Mouse (Mus musculus): ENCODE results near the gene Kcnq1.

Kcnq1 gene

DNA sequence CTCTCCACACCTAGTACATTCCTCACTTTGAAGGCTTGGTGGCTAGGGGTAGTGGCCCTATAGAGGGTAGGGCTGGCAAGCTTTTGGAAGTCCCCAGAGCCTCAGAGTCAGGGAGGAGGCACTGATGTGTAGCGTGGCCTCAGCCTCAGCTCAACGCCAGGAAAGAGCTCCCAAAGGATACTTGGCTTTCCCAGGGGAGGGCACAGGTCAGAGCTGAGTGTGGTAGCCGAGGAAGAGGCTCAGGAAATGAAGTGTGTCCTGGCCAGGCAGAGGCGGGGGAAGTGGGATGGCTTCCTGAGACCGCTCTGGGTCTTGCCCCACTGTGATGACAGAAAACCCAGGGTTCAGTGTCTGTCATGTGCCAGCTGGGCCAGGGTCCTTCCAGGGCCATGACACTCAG is 30.4 kb downstream of the Kcnq1 start:
- DNase-seq (ENCODE audit: extremely low spot score): no peak

DNA sequence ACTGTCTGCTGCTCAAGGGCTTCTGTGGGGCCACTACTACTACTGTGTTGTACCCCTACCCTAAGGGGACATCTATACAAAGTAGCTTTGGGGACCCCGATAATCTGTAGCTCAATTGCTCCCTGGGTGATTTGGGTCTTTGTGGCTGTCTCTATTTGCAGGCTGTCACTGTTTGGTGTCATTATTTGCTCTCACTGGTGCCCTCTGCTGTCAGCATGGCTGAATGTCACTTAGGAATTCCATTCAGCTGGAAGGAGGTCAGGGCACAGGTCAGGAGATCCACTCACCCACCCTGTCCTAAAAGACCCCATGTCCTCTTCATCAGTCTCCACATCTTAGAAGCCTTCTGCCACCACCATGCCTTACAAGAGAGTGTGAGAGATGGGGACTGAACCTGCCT is 32.6 kb downstream of the Kcnq1 start:
- DNase-seq (ENCODE audit: extremely low spot score): peak; percentile 60

DNA sequence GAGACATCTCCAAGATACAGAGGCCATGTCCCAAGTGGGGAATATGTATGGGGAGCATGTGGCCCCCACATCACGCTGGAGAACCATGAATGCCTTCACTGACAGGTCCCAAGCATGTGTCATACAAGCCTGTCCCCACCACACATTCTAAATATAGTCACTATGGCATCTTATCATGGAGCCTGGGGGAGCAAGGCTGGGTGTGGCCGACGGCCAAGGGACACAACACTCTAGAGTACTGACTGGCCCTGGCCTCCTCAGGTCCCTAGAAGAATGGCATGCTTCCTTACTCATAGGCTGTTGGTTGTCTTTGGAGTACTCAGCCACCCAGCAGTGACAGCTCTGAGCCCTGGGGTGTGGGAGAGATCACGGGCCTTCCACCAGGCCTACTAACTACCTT is 33.8 kb downstream of the Kcnq1 start:
- DNase-seq (ENCODE audit: extremely low spot score): no peak

DNA sequence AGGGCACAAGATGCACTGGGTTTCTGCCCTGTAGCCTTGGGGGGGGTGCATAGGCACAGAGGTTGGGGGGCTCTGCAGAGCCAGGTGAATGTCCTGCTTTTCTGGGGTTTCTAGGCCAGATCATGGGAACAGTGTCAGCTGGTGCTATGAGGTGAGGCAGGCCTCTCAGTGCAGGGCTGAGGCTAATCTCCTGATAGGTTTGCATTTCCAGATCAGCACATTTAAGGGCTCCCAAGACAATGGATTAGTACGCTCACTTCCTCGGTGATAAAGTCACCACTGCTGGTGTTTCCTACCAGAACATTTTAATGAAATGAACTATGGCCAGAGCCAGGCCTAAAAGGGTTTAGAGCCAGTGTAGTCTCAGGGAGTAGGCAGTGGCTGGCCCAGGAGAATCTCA is 36.5 kb downstream of the Kcnq1 start:
- no peak for DNase-seq (ENCODE audit: extremely low spot score)

DNA sequence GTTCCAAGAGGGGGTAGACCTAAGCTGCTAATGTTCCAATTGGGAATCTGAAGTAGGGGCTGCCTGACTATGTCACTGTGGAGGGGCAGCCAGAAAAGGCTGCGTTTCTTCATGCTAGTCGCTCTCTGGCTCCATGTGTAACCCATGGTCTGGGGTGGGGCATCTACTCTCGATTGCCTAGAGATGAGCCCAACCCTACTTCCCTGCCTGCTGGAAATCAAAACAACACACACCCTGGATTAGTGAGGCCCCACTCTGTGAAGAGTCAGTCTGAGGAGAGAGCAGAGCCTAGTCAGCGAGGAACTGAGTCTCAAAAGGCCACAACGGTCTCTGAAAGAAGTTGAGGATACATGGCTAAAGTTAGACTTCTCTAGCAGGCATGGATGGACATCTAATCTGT is 40.9 kb downstream of the Kcnq1 start:
- no peak for DNase-seq (ENCODE audit: extremely low spot score)

DNA sequence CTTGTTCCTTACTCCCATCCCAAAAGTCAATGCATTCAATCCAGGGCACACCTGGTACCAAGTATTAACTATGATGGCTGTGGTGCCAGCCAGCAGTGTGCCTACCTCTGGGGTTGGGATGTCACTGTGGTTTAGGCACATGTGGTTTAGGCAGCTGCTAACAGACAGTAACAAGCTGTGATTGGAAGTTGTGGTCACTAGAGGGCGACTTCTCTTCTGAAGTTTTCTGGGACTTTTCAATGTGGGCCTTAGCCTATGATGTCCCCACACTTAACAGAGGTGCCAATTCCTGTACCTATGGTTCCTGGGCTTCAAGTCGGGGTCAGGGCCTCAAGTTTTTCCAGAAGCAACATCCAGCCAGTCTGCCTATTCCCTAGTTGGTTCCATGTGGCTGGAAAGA is 45.0 kb downstream of the Kcnq1 start:
- DNase-seq (ENCODE audit: extremely low spot score): peak; percentile 31

DNA sequence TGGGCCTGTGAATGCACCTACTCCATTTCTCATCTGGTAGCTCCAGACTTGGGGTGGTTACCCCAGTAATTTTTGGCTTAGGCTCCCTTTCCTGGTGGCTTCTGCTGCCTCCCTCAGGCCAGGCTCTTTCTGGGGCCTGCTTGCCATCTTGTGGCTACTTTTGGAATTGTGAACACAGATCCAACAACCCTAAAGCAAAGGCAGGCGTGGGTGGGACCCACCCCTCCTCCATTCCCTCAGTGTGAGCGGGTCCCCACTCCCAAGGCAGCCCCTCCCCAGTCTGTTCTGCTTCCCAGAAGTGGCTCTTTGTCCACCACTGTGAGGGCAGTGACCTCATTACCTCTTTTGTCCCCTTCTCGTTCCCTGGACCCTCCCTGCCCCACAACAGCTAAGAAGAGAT is 46.2 kb downstream of the Kcnq1 start:
- DNase-seq (ENCODE audit: extremely low spot score): peak; percentile 41

DNA sequence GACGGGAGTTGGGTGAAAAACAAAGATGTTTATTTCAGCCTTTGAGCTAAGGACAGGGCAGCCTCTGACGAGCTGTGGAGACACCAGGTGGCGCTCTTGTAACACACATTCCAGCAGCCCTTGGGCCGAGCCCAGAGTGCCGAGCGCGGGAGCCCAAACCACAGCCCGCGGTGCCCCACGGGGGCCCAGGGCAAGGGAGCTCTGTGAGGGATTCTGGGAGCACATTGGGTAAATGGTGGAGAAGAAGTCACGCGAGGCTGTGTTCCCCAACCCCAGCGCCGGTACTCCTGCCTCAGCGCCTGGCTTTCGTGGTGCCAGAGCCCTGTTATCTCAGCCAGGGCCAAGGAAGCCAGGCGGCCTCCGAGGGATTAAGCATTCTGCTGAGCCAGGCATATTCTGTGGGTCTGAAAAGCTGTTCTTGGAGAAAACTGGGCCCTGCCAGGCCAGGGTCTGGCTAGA is 47.8 kb downstream of the Kcnq1 start:
- peak; percentile 89 for DNase-seq (ENCODE audit: extremely low spot score)

DNA sequence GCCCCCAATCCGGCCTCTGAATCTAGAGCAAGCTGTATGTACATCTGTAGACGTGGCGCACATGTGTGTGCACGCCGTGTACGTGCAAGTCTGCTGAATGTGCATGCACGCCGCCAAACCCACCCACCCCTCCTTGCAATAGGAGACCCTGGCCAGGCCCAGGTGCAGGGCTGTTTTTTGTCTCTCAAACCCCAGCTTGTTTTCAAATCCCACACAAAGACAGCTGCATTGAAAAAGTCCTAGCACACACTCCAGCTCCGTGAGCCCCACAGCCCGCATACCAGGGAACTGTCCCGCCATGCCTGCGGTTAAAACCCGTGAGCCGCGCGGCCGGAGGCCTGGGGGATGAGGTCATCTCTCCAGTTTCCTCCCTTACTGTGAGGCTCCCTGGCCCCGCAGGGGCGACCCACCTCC is 48.3 kb downstream of the Kcnq1 start:
- peak; percentile 61 for DNase-seq (ENCODE audit: extremely low spot score)

DNA sequence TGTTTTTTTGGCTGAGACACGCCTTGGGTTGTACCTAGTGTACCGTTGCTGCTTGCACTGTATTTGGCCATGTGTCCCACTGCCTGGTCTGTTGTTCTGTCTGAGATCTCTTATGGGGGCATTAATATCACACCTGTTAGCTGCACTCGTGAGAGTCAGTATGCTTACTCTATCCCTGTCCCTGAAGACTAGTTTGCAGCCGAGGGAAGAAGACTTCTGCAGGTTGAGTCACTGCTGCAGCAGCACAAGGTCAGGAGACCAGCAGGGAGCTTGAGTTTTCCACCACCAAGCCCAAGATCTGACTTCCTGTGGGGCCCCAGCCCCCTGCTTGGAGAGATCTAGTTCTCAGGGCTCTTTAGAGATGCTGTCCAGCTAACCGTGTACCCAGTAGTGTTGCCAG is 49.1 kb downstream of the Kcnq1 start:
- no peak for DNase-seq (ENCODE audit: extremely low spot score)

DNA sequence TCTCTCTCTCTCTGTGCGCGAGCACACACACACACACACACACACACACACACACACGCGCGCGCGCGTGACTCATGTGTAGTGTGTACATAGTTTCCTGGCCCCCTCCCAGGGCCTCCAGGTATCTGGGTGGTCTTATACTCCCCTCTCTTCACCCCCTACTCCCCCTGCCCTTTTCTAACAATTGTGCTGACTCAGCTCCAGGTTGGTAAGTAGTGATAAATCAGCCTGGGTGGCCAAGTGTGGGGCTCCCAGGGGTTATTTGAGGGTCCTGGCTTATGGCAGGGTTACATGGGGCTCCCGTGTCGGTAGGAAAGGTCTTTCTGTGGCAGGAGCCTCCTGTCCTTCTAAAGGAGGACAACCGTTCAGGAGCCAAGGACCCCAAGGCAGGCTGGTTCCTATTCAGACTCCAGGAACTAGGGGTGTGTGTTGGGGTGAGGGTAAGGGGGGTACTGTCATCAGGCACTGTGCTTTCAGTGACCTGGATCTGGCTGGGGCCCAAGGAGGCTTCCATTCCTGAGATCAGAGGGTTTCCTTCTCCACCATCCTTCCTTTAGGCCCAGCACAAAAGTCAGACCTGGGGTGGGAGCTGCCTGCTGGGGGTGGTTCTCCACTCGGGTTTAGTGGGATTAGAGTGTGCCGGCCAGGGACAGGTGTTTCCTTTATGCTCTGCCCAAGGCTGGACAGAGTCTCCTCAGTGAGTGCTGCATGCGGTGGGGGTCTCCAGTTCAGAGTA is 52.7 kb downstream of the Kcnq1 start:
- DNase-seq (ENCODE audit: extremely low spot score): no peak

DNA sequence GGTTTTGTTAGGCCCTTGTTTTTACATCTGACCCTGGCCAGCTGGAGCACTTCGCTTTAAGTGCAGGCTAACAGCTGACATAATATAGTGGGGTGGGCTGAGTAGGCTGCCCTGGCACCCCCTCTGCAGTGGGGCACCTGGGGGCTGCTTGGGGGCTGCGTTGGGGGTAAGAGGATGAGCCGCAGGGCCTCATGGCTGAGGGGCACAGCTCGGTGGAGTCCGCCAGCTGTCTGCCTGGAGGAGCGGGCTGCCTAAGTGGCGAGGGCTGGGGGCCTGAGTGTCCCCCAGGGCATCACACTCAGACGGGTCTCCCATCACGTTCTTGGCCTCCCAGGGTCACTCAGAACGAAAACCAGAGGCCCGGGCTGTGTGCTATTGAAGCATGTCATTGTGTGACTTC is 53.3 kb downstream of the Kcnq1 start:
- DNase-seq (ENCODE audit: extremely low spot score): no peak

DNA sequence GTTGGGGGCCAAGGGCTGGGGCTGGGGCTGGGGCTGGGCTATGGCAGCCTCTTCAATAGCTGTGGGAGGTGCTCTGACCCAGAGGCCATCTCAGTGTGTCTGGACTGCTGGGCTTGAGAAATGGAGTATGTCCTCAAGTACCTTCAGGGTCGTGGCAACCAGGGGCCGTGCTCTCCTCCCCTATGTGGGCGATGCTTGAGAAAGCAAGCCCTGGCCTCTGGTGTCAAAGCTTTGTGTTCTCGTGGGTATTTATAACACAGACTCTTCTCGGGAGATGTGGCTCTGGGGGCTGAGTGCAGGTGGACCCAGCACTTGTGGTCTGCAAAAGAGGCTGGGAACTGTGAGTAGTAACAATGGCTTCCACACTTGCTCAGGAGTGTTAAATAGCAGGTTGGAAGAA is 53.9 kb downstream of the Kcnq1 start:
- no peak for DNase-seq (ENCODE audit: extremely low spot score)

DNA sequence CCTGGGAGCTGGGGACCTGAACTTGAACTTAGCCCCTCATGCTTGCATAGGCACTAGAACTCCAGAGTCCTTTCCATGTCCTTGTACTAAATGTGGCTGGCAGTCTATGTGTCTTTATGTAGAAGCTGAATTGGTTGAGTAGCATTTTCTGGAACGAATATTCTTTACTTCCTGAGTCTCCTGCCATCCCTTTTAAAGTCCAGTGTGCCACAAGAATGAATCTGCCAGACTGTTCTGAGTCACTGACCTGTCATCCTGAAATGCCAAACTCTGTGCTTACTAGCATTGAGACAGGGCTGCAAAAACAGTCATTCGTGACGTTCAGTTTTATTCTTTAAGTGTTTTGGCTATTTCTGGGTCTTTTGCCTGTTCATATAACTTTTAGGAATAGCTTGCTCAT is 55.9 kb downstream of the Kcnq1 start:
- DNase-seq (ENCODE audit: extremely low spot score): no peak

DNA sequence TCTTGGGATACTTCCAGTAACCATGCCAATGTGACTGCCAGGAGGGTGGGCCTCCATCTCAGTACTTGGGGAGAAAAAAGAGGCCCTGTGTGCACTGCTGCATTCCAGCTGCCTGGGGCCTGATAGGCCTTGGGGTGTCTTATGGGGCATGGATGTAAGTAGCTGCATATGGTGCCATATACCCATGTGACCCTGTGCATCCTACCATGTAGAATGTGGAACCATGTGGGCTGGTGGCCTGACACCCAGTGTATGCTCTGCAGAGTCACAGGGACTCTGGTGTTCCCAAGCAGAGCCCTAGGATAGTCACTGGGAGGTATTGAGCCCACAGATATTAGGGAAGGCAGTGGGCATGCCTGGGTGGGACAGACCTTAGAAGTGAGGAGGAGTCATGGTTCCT is 57.9 kb downstream of the Kcnq1 start:
- DNase-seq (ENCODE audit: extremely low spot score): no peak

DNA sequence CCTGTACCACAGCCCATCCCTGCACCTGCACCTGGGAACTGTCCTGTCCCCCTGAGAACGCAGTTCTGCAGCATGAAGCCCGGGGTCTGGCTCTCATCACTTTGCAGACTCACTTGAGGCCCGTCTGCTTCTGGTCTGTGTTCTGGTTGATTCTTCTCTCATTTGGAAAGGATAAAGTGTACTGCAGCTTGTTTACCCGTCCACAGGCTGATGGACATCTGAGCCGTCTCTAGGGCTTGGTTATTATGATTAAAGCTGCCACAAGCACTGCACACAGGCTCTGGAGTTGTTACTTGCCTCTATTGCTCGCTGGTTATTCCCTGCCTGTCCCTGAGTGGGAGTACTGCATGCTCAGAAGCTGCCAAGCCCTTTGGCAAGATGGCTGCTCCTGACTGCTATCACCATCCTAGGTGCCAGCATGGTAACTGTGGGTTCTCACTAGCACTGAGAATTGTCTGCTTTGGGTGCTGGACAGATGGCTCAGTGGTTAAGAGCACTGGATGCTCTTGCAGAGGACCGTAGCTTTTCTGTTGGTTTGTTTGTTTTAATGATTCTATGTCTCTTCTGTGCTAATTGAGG is 59.6 kb downstream of the Kcnq1 start:
- no peak for DNase-seq (ENCODE audit: extremely low spot score)

DNA sequence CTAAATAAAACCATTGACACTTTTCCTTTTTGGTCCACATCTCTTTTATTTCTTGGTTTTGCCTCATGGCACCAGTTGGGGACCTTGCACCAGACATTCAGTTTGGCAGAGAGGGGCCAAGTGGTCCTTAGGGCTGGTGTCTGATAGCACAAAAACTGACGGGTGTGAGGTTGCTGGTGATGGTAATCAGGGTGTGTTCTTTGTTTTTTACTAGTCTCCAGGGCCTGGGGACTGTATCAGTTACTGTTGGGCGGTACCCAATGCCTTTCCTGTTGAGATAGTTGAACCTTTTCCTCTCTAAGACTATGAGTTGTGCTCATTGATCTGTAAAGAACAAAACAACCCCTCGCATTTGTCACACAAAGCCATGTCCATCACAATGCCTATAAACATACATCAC is 61.1 kb downstream of the Kcnq1 start:
- DNase-seq (ENCODE audit: extremely low spot score): no peak

DNA sequence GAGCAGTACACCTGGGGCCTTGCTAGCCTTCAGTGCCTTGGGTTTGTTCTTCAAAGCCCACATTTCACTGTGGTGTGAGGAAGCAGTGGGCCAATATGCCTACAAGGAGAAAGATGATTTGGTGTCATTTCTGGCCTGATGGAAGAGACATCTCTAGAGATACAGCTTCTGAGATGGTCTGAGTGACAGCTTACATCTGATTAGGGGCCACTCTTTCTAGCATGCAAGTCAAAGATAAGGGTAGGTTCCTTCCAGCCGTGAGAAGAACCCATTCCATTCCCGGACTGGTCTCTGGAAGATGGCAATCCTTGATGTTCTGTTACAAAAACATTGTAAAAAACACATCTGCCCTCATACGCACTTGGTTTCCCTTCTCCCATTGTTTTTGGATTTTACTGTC is 63.2 kb downstream of the Kcnq1 start:
- no peak for DNase-seq (ENCODE audit: extremely low spot score)

DNA sequence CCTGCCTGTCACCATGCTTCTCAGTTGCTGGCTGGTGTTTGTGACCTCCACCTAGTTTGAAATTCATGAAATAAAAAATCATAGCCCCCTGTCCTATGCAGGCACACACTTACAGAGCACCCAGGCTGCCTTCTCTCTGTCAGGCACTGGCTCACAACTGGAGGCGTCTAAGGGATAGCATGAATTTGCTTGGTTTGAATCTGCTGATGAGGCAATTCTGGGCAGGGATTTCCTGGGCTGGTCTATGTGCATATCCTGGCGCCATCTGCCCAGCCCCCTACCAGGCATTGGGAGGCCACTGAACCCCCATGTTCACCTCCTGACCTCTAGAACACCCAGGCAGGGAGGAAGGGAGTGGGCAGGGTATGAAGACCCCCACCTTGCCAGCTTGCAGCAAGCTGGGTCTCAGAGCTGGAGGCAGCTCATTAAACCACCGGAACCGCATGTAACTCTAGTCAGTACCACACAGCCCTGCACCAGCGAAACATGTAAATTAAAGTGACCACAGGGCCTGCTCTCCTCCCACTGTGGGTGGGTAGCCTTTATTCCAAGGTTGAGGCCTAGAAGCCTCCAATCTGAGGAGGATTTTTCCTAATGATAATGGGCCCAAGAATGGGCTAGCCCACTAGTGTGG is 66.9 kb downstream of the Kcnq1 start:
- no peak for DNase-seq (ENCODE audit: extremely low spot score)

DNA sequence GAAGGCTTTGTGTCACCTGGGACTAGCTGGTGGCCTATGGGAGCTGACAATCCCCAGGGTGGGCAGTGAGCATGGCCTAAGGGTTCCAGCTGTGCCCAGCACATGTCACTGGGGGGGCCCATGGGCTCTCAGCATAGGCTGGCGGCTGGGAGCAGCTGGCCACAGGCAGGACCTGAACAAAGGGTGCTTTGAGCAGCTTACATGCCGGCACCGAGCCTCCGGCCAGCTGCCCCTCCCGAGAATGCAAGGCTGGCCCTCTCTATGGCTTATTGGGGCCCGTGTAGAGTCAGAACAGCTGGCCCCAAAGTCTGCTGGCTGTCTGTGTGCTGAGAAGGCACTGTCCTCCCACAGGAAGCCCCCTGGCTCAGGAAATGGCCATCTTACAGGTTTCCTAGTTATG is 68.5 kb downstream of the Kcnq1 start:
- no peak for DNase-seq (ENCODE audit: extremely low spot score)

DNA sequence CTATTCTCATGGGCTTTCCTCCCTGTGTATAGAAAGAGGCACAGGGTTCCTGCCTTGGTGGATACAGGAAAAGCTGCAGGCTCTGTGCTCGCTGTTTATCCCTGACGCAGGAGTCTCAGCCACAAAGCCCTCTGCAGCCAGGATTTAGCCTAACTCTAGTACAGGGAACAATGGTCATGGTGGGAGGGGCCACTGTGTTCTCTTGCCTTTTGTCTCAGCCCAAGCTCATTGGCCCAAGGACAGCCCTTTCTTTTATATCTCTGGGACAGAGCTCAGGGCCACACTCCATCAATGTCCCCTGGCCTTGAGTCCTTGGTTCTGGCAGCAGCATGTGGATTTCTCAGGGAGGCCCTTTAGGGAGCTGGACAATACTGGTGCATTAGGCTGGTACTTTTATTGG is 72.7 kb downstream of the Kcnq1 start:
- peak; percentile 30 for DNase-seq (ENCODE audit: extremely low spot score)

DNA sequence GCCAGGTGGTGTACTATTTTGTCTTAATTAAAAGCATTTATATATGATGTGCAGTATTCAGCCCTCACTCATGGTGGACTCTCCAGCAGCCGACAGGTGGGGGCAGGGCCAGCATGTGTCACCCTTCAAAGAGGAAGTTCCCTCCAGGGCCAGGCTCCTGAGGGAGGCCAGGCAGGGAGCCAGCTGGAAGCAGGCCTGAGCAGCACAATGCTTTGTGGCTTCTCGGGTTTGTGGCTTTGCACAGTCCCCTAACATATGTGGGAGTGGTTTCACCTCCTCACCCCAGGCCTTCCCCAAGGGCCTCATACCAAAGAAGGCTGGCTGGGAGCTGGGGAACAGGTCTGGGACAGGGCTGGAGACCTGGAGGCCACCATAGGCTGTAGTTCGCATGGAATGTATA is 74.6 kb downstream of the Kcnq1 start:
- no peak for DNase-seq (ENCODE audit: extremely low spot score)

DNA sequence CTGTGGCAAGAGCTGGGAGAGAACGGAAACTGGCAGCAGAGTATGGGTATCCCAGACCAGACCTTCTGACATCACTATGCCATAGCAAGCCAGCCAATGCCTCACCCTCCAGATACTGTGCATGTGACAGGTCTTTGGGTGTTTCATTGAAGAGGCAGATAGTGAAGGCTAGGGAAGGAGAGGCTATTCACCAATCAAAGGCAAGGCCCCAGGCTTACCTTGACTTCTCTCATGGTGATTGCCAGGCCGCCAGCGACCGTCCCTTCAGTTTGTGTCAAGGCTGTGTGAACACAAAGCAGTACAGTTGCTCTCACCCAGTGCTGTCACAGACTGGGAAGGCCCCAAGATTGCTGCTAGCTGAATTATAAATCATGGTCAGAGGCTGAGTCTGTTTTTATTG is 75.1 kb downstream of the Kcnq1 start:
- DNase-seq (ENCODE audit: extremely low spot score): no peak
